In the genomic region with DNA sequence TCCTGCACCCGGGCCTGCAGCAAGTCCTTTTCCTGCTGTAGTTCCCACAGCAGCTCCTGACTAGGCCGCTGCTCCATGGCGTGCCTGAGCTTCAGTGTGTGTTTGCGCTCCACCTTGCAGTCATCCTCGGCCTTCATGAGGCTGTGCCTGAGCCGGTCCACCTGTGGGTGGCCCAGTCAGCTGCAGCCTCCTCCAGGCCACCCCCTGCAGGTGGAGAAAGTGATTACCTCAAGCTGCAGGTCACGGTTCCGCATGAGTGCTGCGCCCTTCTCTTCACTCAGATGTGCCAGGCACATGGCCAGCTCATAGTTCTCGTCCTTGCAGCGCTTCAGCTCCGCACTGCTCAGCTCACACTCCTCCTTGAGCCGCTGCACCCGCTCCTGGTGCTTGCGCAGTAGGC, we compare ENCODE assay signal across 13 mouse cellular contexts. TPM values are rescaled to one million over a fixed set of nuclear protein-coding genes. Genes with fewer than 3 reads are reported as not detected.
A peak's percentile ranks its signal among the peaks of the same experiment; 100 is the strongest.
DNase-seq lines count a peak whose midpoint lies in the region; ATAC-seq and TF ChIP-seq lines count a peak whose summit lies in the region.
"Had no signal": no experiment of that assay in that cellular context is flagged by ENCODE, and none has a peak within 500 bp of the region (broad histone marks: within the 10 kb centered on the region; RNA-seq: fewer than 3 reads in every experiment).

No protein-coding gene starts in this region.

- WGBS in liver, postnatal 0 days (ENCODE audit: insufficient replicate concordance) = 75% methylated on average over 15 of the region's 15 CpGs
- 64% methylated on average over 15 of the region's 15 CpGs for WGBS in liver, embryonic 12.5 days (ENCODE audit: insufficient replicate concordance)
- 52% methylated on average over 15 of the region's 15 CpGs for WGBS in small intestine, adult 2 months

- no peak for TF ChIP-seq POLR2A in small intestine, adult 2 months (IDR thresholded peaks at IDR 0.05; ENCODE audit: low read depth, low read length)

- H3K36me3 ChIP-seq in liver, postnatal 0 days (replicated peaks; ENCODE audit: insufficient read depth, low read length) = peaks cover 4% of the 10 kb centered on the region
- H3K36me3 ChIP-seq in liver, embryonic 12.5 days = peaks cover 2% of the 10 kb centered on the region
- no peaks in the 10 kb centered on the region for H3K36me3 ChIP-seq in small intestine, adult 2 months (ENCODE audit: control insufficient read depth, insufficient read depth, low read length)
- H3K36me3 ChIP-seq: heart, embryonic 15.5 days; liver, embryonic 15.5 days had no signal

- no peak for TF ChIP-seq EP300 in liver, postnatal 0 days (IDR thresholded peaks at IDR 0.05; ENCODE audit: low read depth)

- no peak overlapping the region for H3K4me3 ChIP-seq in liver, postnatal 0 days (ENCODE audit: low read depth, low read length)
- no peak overlapping the region for H3K4me3 ChIP-seq in liver, embryonic 12.5 days
- no peak overlapping the region for H3K4me3 ChIP-seq in small intestine, adult 2 months (ENCODE audit: low read depth, low read length)
- H3K4me3 ChIP-seq: heart, embryonic 15.5 days; liver, embryonic 15.5 days; midbrain, embryonic 10.5 days; neural tube, embryonic 13.5 days had no signal

- peak; percentile 31 for DNase-seq in cerebellum, adult 11 months
- DNase-seq in cerebellum, adult 9-11 months = no peak
- no peak for DNase-seq in liver, postnatal 0 days
- DNase-seq in kidney, adult 11 months = peak; percentile 87
- no peak for DNase-seq in spleen, adult 18-20 months
- DNase-seq in layer of hippocampus, adult 8-10 months (ENCODE audit: low spot score in 2 of 2) = no peak
- DNase-seq: layer of hippocampus, postnatal 36 days had no signal

- H3K4me1 ChIP-seq in liver, postnatal 0 days (ENCODE audit: insufficient read depth) = peaks cover 3% of the 10 kb centered on the region
- H3K4me1 ChIP-seq in liver, embryonic 12.5 days = peaks cover 11% of the 10 kb centered on the region
- peaks cover 14% of the 10 kb centered on the region for H3K4me1 ChIP-seq in small intestine, adult 2 months (ENCODE audit: control insufficient read depth, insufficient read depth, insufficient read length, low read length)

- TF ChIP-seq CTCF in liver, postnatal 0 days (IDR thresholded peaks at IDR 0.05; ENCODE audit: low read depth) = peak; percentile 19; the same call in 1 of the 2 replicates
- TF ChIP-seq CTCF in small intestine, adult 2 months (IDR thresholded peaks at IDR 0.05; ENCODE audit: extremely low read depth, insufficient read length, insufficient replicate concordance, low read depth, low read length) = peak; percentile 22; the same call in 1 of the 2 replicates

- no peak for ATAC-seq in liver, postnatal 0 days
- no peak for ATAC-seq in liver, embryonic 12.5 days

- H3K27ac ChIP-seq in liver, postnatal 0 days (ENCODE audit: low read depth) = no peak overlapping the region
- H3K27ac ChIP-seq in liver, embryonic 12.5 days = no peak overlapping the region
- no peak overlapping the region for H3K27ac ChIP-seq in small intestine, adult 2 months (ENCODE audit: insufficient read depth, low read depth, low read length)
- H3K27ac ChIP-seq: heart, embryonic 15.5 days; liver, embryonic 15.5 days; midbrain, embryonic 10.5 days; neural tube, embryonic 13.5 days had no signal

- no peak overlapping the region for H3K4me2 ChIP-seq in liver, postnatal 0 days (ENCODE audit: low read depth, low read length)
- no peak overlapping the region for H3K4me2 ChIP-seq in liver, embryonic 12.5 days
- H3K4me2 ChIP-seq: heart, embryonic 15.5 days; liver, embryonic 15.5 days; neural tube, embryonic 13.5 days had no signal

- no peaks in the 10 kb centered on the region for H3K9me3 ChIP-seq in liver, postnatal 0 days (ENCODE audit: low read length)
- no peaks in the 10 kb centered on the region for H3K9me3 ChIP-seq in liver, embryonic 12.5 days (replicated peaks)
- H3K9me3 ChIP-seq: heart, embryonic 15.5 days; liver, embryonic 15.5 days; midbrain, embryonic 10.5 days; neural tube, embryonic 13.5 days had no signal

- H3K9ac ChIP-seq in liver, postnatal 0 days (replicated peaks) = no peak overlapping the region
- H3K9ac ChIP-seq in liver, embryonic 12.5 days = no peak overlapping the region
- H3K9ac ChIP-seq: heart, embryonic 15.5 days; liver, embryonic 15.5 days; neural tube, embryonic 13.5 days had no signal

- H3K27me3 ChIP-seq in liver, postnatal 0 days (ENCODE audit: insufficient read depth, low read length) = no peaks in the 10 kb centered on the region
- no peaks in the 10 kb centered on the region for H3K27me3 ChIP-seq in liver, embryonic 12.5 days (replicated peaks)
- H3K27me3 ChIP-seq in small intestine, adult 2 months (ENCODE audit: control insufficient read depth, insufficient read depth, low read length) = no peaks in the 10 kb centered on the region
- H3K27me3 ChIP-seq: heart, embryonic 15.5 days; liver, embryonic 15.5 days; neural tube, embryonic 13.5 days had no signal

RNA-seq across cellular contexts. Expression of a gene that starts 3.2 kb away (rescaled TPM):
- polyA plus RNA-seq in liver, postnatal 0 days (2015; fragmentation: Nextera tagmentation; extraction: Ambion mirVana) = 2.1 and 2.2 TPM in 2 replicates
- polyA plus RNA-seq in liver, embryonic 12.5 days (2016; fragmentation: Nextera tagmentation; extraction: Ambion mirVana) = 1.2 and 1.3 TPM in 2 replicates
- polyA plus RNA-seq in small intestine, adult 2 months (2012; rRNA removed) = 3.3 and 4.5 TPM in 2 replicates
- total RNA-seq in layer of hippocampus, adult 8-10 months (2022) = 1 to 10 TPM; 1.6 to 6.1 (median 4.1) TPM

RNA-seq across cellular contexts. Expression of a gene that starts 5.6 kb away (rescaled TPM):
- 7.5 and 7.9 TPM in 2 replicates for polyA plus RNA-seq in liver, postnatal 0 days (2015; fragmentation: Nextera tagmentation; extraction: Ambion mirVana)
- polyA plus RNA-seq in liver, embryonic 12.5 days (2016; fragmentation: Nextera tagmentation; extraction: Ambion mirVana) = 16.1 and 17.0 TPM in 2 replicates
- 12.6 and 23.7 TPM in 2 replicates for polyA plus RNA-seq in small intestine, adult 2 months (2012; rRNA removed)
- total RNA-seq in layer of hippocampus, adult 8-10 months (2022) = 10 to 100 TPM; 22.4 to 27.7 (median 24.8) TPM

RNA-seq across cellular contexts. Expression of a gene that starts 23.0 kb away (rescaled TPM):
- polyA plus RNA-seq in liver, postnatal 0 days (2015; fragmentation: Nextera tagmentation; extraction: Ambion mirVana) = 5.0 and 5.5 TPM in 2 replicates
- 20.6 and 24.7 TPM in 2 replicates for polyA plus RNA-seq in liver, embryonic 12.5 days (2016; fragmentation: Nextera tagmentation; extraction: Ambion mirVana)
- polyA plus RNA-seq in small intestine, adult 2 months (2012; rRNA removed) = 14.0 and 20.4 TPM in 2 replicates
- 10 to 100 TPM; 72.9 to 86.2 (median 82.1) TPM for total RNA-seq in layer of hippocampus, adult 8-10 months (2022)

RNA-seq across cellular contexts. Expression of a gene that starts 31.6 kb away (rescaled TPM):
- polyA plus RNA-seq in liver, postnatal 0 days (2015; fragmentation: Nextera tagmentation; extraction: Ambion mirVana) = 28.0 and 29.0 TPM in 2 replicates
- 74.9 and 76.2 TPM in 2 replicates for polyA plus RNA-seq in liver, embryonic 12.5 days (2016; fragmentation: Nextera tagmentation; extraction: Ambion mirVana)
- polyA plus RNA-seq in small intestine, adult 2 months (2012; rRNA removed) = 31.3 and 60.0 TPM in 2 replicates
- 100 to 1,000 TPM; 125 to 165 (median 148) TPM for total RNA-seq in layer of hippocampus, adult 8-10 months (2022)

RNA-seq across cellular contexts. Expression of a gene that starts 31.7 kb away (rescaled TPM):
- polyA plus RNA-seq in liver, postnatal 0 days (2015; fragmentation: Nextera tagmentation; extraction: Ambion mirVana) = 38.8 and 41.3 TPM in 2 replicates
- polyA plus RNA-seq in liver, embryonic 12.5 days (2016; fragmentation: Nextera tagmentation; extraction: Ambion mirVana) = 108 and 110 TPM in 2 replicates
- 12.0 and 17.7 TPM in 2 replicates for polyA plus RNA-seq in small intestine, adult 2 months (2012; rRNA removed)
- total RNA-seq in layer of hippocampus, adult 8-10 months (2022) = 10 to 100 TPM; 87.2 to 97.4 (median 91.3) TPM

Comparison
In these comparisons a context has a peak if more than half of its experiments do, and no peak if none do; other contexts are left out.
1. DNase-seq: peak in cerebellum, adult 11 months (single experiment) and kidney, adult 11 months (single experiment); none in cerebellum, adult 9-11 months (single experiment), liver, postnatal 0 days (single experiment), spleen, adult 18-20 months (0 of 2) and layer of hippocampus, adult 8-10 months (0 of 2).